Mouse (Mus musculus) forebrain, embryonic 11.5 days (tissue): Measurements from ENCODE around the gene D11Wsu47e. TPM values are rescaled to one million over a fixed set of nuclear protein-coding genes. Genes with fewer than 3 reads are reported as not detected.
A peak's percentile ranks its signal among the peaks of the same experiment; 100 is the strongest.

ENCODE experiments used
- ATAC-seq: fragments of 200-750 bp; cut with Nextera tagmentation; replicated peaks from 2 replicates; pipeline ENCODE4 v1.8.0; 2017; ENCODE audit warnings: moderate TSS enrichment; ENCODE audit not compliant: low FRiP score
- DNase-seq: peaks from one replicate; pipeline ENCODE4 v3.0.0-alpha.2; 2017; ENCODE audit warnings: low spot score
- H3K27ac ChIP-seq: fragments of 300-500 bp; sonication (generic); 2 replicates; pipeline ENCODE4 v1.5.1; 2014; ENCODE audit warnings: low read depth, low read length
- H3K27me3 ChIP-seq: fragments of 300-500 bp; sonication (generic); 2 replicates; pipeline ENCODE4 v1.6.1; 2014; ENCODE audit warnings: mild to moderate bottlenecking, low read length, mixed read lengths; ENCODE audit not compliant: control insufficient read depth, insufficient read depth
- H3K36me3 ChIP-seq: fragments of 300-500 bp; sonication (generic); 2 replicates; pipeline ENCODE4 v1.6.1; 2014; ENCODE audit warnings: mild to moderate bottlenecking, low read length, moderate library complexity, mixed read lengths; ENCODE audit not compliant: control insufficient read depth, insufficient read depth
- H3K4me1 ChIP-seq: fragments of 300-500 bp; sonication (generic); replicated peaks from 2 replicates; pipeline ENCODE4 v1.6.1; 2014; ENCODE audit warnings: low read length, mixed read lengths; ENCODE audit not compliant: control insufficient read depth, insufficient read depth
- H3K4me2 ChIP-seq: fragments of 300-500 bp; sonication (generic); 2 replicates; pipeline ENCODE4 v1.6.1; 2014; ENCODE audit warnings: low read depth, mild to moderate bottlenecking, low read length, moderate library complexity, mixed read lengths; ENCODE audit not compliant: severe bottlenecking
- H3K4me3 ChIP-seq: fragments of 300-500 bp; sonication (generic); 2 replicates; pipeline ENCODE4 v1.5.1; 2014; ENCODE audit warnings: low read depth, low read length
- H3K9ac ChIP-seq: fragments of 300-500 bp; sonication (generic); 2 replicates; pipeline ENCODE4 v1.6.1; 2014; ENCODE audit warnings: low read length
- H3K9me3 ChIP-seq: fragments of 300-500 bp; sonication (generic); 2 replicates; pipeline ENCODE4 v1.6.1; 2016; ENCODE audit warnings: low read length, mixed read lengths; ENCODE audit not compliant: control insufficient read depth
- WGBS: fragments of 180-500 bp; shearing (Covaris S2); extraction: QIAGEN DNeasy Blood & Tissue Kit; methylation state at CpG from one replicate; pipeline ENCODE4 v1.1.7; 2014; 5-methylcytosine and 5-hydroxymethylcytosine counted together
- polyA plus RNA-seq: library from polyadenylated mRNA; unstranded; fragments of >200 nt; fragmentation: Nextera tagmentation; extraction: Ambion mirVana; gene quantifications from 2 replicates; pipeline ENCODE4 v1.2.1, GENCODE M21; 2014

The D11Wsu47e gene
- polyA plus RNA-seq, result 26.5 and 27.4 TPM in 2 replicates

- no peaks in the 10 kb centered on the region for H3K9me3 ChIP-seq
- WGBS, result under 1% methylated on average over 73 of the region's 73 CpGs
- no peaks in the 10 kb centered on the region for H3K27me3 ChIP-seq
- peaks cover 2% of the 10 kb centered on the region; the same call in 1 of the 2 replicates for H3K36me3 ChIP-seq
- peaks cover 11% of the 10 kb centered on the region for H3K4me1 ChIP-seq
- peak within 1 kb of the TSS; percentile 84 for H3K9ac ChIP-seq
- H3K4me2 ChIP-seq, result peak within 1 kb of the TSS; percentile 79
- peak within 1 kb of the TSS; percentile 74 for H3K4me3 ChIP-seq
- ATAC-seq (peak; percentile 94), DNase-seq (peak; percentile 97)
- peak within 1 kb of the TSS; percentile 93 for H3K27ac ChIP-seq
These were observed at the start of gene D11Wsu47e, which contains the start of gene Fam104a for GRCm38 (mm10) chr11:113683957-113684706. Gene D11Wsu47e, plus strand, starts transcription at chr11:113684412. Gene Fam104a, minus strand, starts transcription at chr11:113684155.

- Histone ChIP-seq H3K36me3 (no peaks in the 10 kb centered on the region), H3K4me2 (no peak overlapping the region), H3K9me3 (no peaks in the 10 kb centered on the region; the same call in 1 of the 2 replicates), H3K4me1 (no peaks in the 10 kb centered on the region), H3K27me3 (no peaks in the 10 kb centered on the region), H3K9ac (no peak overlapping the region), H3K27ac (no peak overlapping the region), H3K4me3 (no peak overlapping the region)
- ATAC-seq (no peak), DNase-seq (no peak)
- 73% methylated on average over 10 of the region's 10 CpGs for WGBS
These were observed 49.5 kb upstream of the D11Wsu47e start for GRCm38 (mm10) chr11:113634699-113635121.

- 94% methylated on average over 12 of the region's 12 CpGs for WGBS
These were observed 45.5 kb upstream of the D11Wsu47e start for GRCm38 (mm10) chr11:113638680-113639079.

GRCm38 (mm10) chr11:113645181-113645580 lies 39.0 kb upstream of the D11Wsu47e start:
- no peak for ATAC-seq
- 82% methylated on average over 3 of the region's 3 CpGs for WGBS

More at GRCm38 (mm10) chr11:113638680-113639079, 45.5 kb upstream of the D11Wsu47e start:
- Histone ChIP-seq H3K27me3 (no peaks in the 10 kb centered on the region), H3K4me3 (no peak overlapping the region), H3K9me3 (no peaks in the 10 kb centered on the region; the same call in 1 of the 2 replicates), H3K4me2 (no peak overlapping the region), H3K36me3 (no peaks in the 10 kb centered on the region), H3K9ac (no peak overlapping the region), H3K27ac (no peak overlapping the region), H3K4me1 (no peaks in the 10 kb centered on the region)
- ATAC-seq (no peak), DNase-seq (no peak)

GRCm38 (mm10) chr11:113648152-113648551 lies 36.1 kb upstream of the D11Wsu47e start:
- Histone ChIP-seq H3K4me2 (0 out of 2 replicates have a peak overlapping the region, but pooled peaks have one; percentile 15), H3K4me3 (no peak overlapping the region), H3K27me3 (no peaks in the 10 kb centered on the region; the same call in 1 of the 2 replicates), H3K36me3 (peaks cover 3% of the 10 kb centered on the region; the same call in 1 of the 2 replicates), H3K9me3 (no peaks in the 10 kb centered on the region), H3K27ac (no peak overlapping the region), H3K4me1 (peaks cover 10% of the 10 kb centered on the region; the same call in 1 of the 2 replicates), H3K9ac (no peak overlapping the region; the same call in 1 of the 2 replicates)
- ATAC-seq (no peak), DNase-seq (peak; percentile 92)
- 5% methylated on average over 15 of the region's 15 CpGs for WGBS

More at GRCm38 (mm10) chr11:113645181-113645580, 39.0 kb upstream of the D11Wsu47e start:
- H3K36me3 ChIP-seq, result no peaks in the 10 kb centered on the region
- peaks cover 6% of the 10 kb centered on the region; the same call in 1 of the 2 replicates for H3K4me1 ChIP-seq
- DNase-seq, result no peak
- H3K9ac ChIP-seq, result no peak overlapping the region
- H3K27ac ChIP-seq, result no peak overlapping the region
- H3K4me3 ChIP-seq, result no peak overlapping the region
- H3K27me3 ChIP-seq, result no peaks in the 10 kb centered on the region; the same call in 1 of the 2 replicates
- H3K9me3 ChIP-seq, result no peaks in the 10 kb centered on the region
- H3K4me2 ChIP-seq, result no peak overlapping the region

GRCm38 (mm10) chr11:113648690-113649352 lies 35.4 kb upstream of the D11Wsu47e start, which contains the start of gene Cog1:
Gene Cog1, plus strand, starts transcription at chr11:113649169.
- Histone ChIP-seq H3K27ac (peak within 1 kb of the TSS; percentile 80), H3K4me2 (peak within 1 kb of the TSS; percentile 58), H3K9me3 (no peaks in the 10 kb centered on the region), H3K4me1 (peaks cover 10% of the 10 kb centered on the region; the same call in 1 of the 2 replicates), H3K27me3 (no peaks in the 10 kb centered on the region; the same call in 1 of the 2 replicates), H3K4me3 (peak within 1 kb of the TSS; percentile 92), H3K9ac (peak within 1 kb of the TSS; percentile 92), H3K36me3 (peaks cover 4% of the 10 kb centered on the region)
- WGBS, result 42% methylated on average over 26 of the region's 26 CpGs
- ATAC-seq, result no peak
- DNase-seq, result no peak

- Histone ChIP-seq H3K27ac (peak within 1 kb of the TSS; percentile 80), H3K4me1 (peaks cover 10% of the 10 kb centered on the region; the same call in 1 of the 2 replicates), H3K9me3 (no peaks in the 10 kb centered on the region), H3K4me2 (peak within 1 kb of the TSS; percentile 58), H3K9ac (peak within 1 kb of the TSS; percentile 92), H3K27me3 (no peaks in the 10 kb centered on the region; the same call in 1 of the 2 replicates), H3K4me3 (peak within 1 kb of the TSS; percentile 92), H3K36me3 (peaks cover 9% of the 10 kb centered on the region)
- DNase-seq (peak; percentile 89), ATAC-seq (peak; percentile 78)
- under 1% methylated on average over 78 of the region's 91 CpGs for WGBS
These were observed 34.6 kb upstream of the D11Wsu47e start, which contains the start of gene Slc39a11 for GRCm38 (mm10) chr11:113649353-113650210. Gene Slc39a11, minus strand, starts transcription at chr11:113650079.
